Mouse (Mus musculus) kidney, adult 11 months (tissue): ENCODE data around the gene Tmem201.

ENCODE experiments used
- DNase-seq: peaks from one replicate; pipeline ENCODE4 v3.0.0; 2022

The Tmem201 gene

DNA sequence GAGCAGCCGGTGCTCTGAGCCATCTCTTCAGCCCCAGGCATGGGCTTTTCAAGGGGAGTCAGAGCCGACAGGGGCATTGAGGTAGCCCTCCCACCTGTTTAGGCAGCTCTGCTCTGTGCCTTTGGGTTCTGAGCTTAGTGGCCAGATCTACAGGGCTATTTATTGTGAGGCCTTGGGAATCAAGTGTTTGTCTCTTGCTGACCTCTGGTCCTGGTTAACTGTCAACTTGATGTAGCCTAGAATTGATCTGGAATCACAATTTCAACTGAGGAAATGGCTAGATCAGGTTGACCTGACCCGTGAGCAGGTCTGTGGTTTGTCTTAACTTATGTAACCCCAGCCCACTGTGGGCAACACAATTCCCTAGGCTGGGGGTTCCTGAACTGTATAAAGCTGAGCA is 23.3 kb downstream of the Tmem201 start:
- no peak for DNase-seq

GRCm38 (mm10) chr4:149711955-149712354 is 25.9 kb downstream of the Tmem201 start:
- DNase-seq, result no peak

GRCm38 (mm10) chr4:149711485-149711884 is 26.4 kb downstream of the Tmem201 start:
- DNase-seq, result no peak

- peak; percentile 68 for DNase-seq
Observed at GRCm38 (mm10) chr4:149710510-149710909, 27.3 kb downstream of the Tmem201 start.

DNA sequence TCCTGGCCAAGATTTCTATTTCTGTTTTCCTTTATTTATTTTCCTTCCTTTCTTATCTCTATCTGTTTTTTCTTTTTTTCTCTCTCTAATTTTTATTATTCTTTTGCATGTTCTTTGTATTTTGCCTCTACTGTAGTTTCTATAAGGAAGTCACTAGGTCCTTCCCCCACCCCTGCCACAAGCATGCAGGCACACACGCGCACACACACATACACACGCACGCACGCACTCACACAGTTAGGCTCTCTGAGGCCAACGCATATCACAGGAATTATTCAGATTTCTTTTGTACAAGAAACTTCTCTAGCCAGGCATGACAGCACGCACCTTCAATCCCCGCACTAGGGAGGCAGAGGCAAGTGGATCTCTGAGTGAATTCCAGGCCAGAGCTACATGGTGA is 31.9 kb downstream of the Tmem201 start:
- DNase-seq, result no peak

DNA sequence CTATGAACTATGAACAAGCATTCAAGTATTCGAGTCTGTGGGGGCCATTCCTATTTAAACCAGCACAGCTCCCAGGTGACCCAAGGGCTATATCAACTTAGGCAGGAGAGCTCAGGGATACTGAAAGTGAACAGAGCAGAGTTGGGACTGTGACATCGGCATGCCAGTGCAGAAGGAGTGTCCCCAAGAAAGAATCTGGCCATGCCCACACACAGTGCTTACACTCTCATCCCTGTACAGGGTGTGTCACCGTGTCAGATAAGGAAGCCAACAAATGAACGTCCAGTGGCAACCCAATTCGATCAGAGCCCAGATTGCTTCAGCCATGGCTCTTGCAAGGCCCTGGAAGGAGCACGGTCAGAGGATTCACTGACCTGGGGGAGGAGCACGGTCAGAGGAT is 32.5 kb downstream of the Tmem201 start:
- DNase-seq, result no peak

DNA sequence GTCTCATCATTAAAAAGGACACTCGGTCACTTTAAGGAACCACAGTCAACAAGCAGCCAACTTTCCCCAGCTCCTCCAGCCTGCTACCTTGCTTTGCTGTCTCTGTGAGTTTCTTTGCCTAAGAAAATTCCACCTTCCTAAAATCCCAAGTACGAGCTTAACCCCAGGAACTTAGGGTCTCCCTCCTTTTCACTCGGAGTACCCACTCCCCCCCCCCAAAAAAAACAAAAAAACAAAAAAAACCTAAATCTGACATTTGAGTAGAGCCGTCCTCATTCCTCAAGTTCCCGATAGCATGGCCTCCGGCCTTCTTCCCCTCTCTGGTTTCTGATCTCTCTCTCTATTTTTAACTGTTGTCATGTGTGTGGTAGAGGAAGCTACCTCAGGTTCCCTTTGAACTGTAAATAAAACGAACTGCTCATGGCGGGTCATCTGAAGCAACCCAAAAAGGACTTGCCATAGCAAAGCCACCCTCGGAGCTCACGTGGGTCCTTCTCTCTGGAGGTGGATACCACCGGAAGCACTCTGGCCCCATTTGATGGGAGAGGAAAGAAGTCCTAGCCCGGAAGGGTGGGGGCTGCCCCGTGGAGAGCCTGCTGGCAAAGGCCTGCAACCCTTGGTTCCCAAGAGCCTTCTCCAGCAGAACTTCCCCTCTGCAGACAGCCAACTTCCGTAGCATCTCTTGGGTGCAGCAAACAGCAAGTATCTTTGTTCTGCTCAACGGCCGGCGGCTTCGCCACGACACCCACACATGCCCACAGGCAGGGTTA is 35.4 kb downstream of the Tmem201 start, which contains the start of gene Pik3cd:
Gene Pik3cd (minus strand): TSS at position 362 of the 770 bp plus-strand sequence.
- DNase-seq, result no peak

- no peak for DNase-seq
Observed at GRCm38 (mm10) chr4:149701426-149702209, 36.2 kb downstream of the Tmem201 start.

DNA sequence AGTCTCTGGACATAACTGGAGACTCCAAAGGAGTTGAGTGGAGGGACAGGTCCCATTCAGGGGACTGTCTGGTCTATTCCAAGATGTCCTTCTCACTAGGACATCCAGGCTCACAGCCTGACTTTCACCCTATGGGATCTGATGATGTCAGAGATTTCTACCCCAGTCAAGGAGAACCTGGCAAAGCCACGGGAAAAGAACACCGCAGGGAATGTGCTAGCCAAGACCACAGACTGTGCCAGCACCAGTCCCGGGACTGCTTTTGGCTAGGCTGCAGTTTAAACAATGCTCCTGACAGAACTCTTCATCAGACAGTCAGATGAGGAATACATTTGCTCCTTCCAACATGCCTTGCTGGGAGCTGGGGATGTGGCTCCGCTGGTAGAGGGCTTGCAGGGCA is 37.9 kb downstream of the Tmem201 start:
- no peak for DNase-seq

GRCm38 (mm10) chr4:149698197-149698821 is 39.5 kb downstream of the Tmem201 start:
- DNase-seq, result peak; percentile 50

DNA sequence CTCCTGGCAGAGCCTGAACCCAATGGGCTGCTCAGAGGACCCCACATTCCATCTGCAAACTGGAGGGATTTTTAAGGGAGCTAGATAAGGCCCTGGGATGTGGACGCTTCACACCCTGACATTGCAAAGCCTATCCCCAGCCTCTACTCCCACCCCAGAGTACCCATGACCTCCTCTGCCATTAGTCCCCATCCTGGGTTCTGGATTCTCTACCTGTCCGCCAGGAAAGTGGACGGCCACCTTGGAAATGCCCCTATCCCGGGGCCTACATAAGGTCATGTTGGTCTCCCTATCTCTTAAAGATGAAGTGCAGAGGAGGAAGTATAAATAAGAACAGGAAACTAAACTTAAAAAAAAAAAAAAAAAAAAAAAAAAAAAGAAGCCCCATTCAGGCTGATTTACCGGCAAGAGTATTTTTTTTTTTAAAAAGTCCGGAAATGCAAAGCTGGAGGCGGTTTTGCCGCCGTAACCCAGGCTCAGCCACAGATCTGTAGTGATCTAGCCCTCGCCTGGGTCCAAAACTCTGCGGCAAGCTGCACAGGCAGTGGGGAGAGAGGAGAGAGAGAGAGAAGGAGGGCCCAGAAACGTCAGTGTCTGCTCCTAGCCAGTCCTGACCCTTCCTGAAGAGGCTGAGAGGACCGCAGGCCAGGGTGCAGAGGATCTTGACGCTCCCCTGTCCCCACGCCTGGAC is 40.2 kb downstream of the Tmem201 start:
- DNase-seq, result no peak

DNA sequence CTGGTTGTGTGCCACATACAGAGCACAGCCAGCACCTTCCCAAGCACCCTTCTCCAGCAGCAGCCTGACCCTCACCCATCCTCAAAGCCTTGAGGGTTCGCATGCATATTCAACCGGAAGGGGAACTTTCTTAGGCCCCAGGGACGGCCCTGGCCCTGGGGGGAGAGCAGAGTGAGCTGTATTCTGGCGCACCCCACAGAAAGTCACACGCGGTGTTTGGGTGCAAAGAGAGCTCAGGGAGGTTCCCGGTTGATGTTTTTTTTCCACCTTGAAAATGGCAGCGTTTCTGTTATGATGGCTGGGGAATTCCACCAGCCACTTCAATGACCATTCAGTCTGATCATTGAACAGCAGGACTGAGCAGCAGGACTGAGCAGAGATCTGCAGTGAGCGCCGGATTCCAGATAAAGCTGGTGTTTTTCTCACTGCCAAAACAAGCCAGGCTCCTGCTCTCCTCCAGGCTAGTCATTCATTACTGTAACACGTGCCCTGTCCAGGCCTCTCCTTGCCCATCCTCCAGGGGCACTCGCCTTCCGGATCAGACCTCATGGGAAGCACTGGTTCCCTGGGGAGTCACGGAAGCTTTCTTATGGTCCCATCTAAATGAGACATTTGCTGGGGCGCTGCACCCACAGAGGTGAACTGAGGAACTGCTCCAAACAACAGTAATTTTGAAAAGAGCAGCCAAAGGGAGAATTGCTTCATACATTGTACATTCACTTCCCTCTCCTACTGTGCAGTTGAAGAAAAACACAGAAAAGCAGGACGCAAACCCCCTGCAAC is 41.5 kb downstream of the Tmem201 start:
- peak; percentile 69 for DNase-seq

- DNase-seq, result no peak
Observed at GRCm38 (mm10) chr4:149691368-149691767, 46.5 kb downstream of the Tmem201 start.

- DNase-seq, result no peak
Observed at GRCm38 (mm10) chr4:149690828-149691280, 47.0 kb downstream of the Tmem201 start.

DNA sequence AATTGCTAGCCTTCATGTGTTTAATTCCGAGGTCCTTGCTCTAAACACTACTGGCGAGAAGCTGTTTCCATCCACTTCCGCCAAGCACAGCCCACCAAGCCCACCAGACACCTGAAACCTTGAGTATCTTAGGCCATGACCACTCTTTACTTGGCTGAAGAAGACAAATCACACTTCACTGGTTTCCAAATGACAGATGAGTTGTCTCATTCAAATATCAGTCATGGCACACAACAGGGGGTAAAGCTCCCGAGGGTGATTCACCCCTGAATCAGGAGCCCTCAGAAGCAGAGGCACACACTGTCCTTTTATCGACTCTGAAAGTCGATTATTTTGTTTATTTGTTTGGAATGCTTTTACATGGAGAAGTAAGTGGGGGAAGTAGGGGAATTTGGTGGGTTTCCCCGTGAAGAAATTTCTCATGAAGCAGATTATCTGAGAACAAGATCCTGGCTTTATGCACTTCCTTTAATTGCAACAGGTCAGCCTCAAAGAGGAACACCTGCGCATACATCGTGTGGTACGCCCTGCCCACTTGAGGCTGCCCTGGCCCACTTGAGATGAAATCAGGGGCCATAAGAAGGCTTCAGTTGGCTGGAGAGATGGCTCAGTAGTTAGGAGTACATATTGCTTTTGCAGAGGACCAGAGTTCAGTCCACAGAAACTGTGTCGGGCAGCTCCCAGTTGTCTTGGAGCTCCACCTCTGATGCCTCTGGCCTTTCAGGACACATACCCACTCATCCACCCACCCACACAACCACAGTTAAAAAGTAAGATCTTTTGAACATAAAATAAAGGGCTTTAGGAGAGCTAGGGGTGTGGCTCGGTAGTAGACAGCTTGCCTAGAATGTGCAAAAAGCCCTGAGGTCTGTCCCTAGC is 47.8 kb downstream of the Tmem201 start:
- no peak for DNase-seq

DNA sequence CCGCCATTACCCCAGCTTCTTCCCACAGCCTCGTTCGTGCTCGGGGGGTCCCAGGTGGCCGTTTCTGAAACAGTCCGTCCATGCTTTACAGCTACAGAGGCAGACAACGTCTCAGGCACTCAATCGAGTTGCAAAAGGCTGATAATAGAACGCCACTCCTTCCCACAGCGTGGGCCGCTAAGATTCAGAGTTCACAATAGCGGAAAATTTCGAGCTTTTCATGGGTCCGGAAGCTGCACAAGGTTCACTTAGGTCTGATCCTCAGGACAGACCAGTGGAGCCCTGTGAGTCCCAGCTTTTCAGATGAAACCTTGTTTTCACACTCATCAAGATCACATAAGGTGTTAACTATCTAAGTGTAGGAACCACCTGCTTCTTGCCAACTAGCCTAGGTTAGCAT is 49.0 kb downstream of the Tmem201 start:
- DNase-seq, result no peak

GRCm38 (mm10) chr4:149684841-149685623 is 52.8 kb downstream of the Tmem201 start:
- no peak for DNase-seq

DNA sequence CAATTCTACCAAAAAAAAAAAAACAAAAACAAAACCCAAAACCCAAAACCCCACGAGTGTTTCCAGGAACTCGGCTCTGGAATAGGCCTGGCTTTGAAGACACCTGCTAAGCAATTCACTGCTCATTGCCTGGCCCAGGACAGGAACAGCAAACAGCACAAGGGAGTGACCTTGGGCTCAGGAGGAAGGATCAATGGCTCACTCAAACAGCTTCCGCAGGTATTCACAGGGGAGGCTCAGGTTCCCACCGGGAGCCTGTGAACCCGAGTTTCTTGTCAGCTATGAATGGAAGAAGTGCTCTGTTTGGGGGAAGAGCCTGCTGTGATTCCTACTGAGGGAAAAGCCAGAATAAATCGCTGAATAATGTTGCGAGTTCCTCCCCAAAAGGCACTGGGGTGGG is 54.0 kb downstream of the Tmem201 start:
- DNase-seq, result no peak

DNA sequence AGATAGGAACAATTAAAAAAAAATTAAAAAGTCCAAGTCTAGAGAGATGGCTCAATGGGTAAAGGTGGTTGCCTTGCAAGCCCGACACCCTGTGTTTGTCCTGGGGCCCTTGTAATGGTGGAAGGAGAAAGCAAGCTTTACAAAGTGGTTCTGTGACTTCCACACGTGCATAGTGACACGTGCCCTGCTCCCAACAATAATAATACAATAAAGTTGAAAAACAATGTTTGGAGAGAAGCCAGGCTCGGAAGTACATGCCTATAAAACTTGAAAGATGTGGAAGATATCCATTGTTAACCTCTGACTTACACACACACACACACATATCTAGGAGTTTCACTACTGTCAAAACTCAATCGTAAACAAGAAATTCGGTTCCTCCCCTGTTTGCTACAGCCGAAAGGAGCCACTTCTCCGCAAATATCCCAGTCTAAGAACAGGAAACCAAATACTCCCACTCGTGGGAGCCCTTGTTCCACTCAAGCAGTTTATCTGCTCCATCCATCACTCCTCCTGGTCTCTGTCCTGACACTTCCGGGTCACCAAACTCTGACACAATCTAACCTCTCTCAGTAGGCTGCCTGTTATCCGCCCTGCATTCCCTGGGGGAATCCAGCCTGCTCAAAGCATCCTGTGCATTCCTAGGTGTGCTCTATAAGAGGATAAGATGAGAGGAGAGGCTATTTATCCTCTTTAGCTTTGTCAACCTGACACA is 58.6 kb downstream of the Tmem201 start:
- no peak for DNase-seq

DNA sequence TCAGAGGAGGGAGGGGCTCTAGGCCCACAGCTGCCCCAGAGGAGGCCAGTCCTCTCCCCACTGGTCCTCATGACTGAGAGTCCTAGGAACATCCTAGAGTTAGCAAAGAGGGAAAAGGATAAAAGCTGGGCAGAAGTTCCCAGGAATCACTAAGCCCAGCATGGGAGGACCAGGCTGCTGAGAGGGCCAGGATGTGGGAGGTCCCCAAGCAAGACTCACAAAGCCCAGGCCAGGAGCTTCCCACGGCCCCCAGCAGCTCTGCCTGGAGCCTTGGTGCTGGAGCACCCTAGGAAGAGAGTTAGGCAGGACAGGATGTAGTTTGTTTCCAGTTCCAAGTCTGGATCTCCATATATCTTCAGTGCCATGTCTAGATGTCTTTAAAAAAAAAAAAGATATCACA is 59.8 kb downstream of the Tmem201 start:
- DNase-seq, result no peak
